Mouse (Mus musculus): ENCODE data around the gene Dlg1. TPM values are rescaled to one million over a fixed set of nuclear protein-coding genes. Genes with fewer than 3 reads are reported as not detected.

Dlg1 gene
- 39.5 TPM for polyA plus RNA-seq (2017; shearing (Covaris generic))

GRCm38 (mm10) chr16:31663379-31664286, at the start of gene Dlg1:
TSS of gene Dlg1 (plus strand) at chr16:31663443.

GRCm38 (mm10) chr16:31878573-31879257, 215.5 kb downstream of the Dlg1 start, which contains the start of gene Meltf:
TSS of gene Meltf (plus strand) at chr16:31878810.

Other genes starting within 250 kb of the Dlg1 start
- 41.2 TPM for gene Bdh1, start 241.2 kb upstream of the Dlg1 start, polyA plus RNA-seq (2017; shearing (Covaris generic))
- not detected for gene Meltf, start 215.4 kb downstream of the Dlg1 start, polyA plus RNA-seq (2017; shearing (Covaris generic))

All from naive thymus-derived CD4-positive, alpha-beta T cell, adult 5 months (primary cell).